Mouse (Mus musculus): ENCODE data around the gene Sept14.

DNA sequence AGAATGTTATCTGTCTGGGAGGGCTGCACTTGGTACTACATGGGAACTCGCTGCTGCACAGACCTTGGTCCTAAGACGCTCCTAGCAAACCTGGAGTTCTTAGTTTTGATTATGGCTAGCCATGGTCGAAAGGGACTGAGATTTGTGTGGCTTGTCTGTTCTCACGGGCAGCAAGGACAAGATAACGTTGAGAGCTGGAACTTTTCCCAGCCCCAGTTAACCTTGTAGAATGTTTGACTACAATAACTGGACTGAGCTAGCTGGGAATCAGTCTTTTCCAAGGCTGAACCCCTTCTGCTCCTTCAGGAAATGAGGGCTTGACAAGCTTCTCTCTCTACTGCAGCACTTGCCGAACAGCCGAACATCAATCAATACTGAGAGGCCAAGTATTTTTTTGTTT lies 20.7 kb downstream of the Sept14 start:
- TF ChIP-seq CTCF (conservative IDR thresholded peaks at IDR 0.05; ENCODE audit: low read length) (no peak), NANOG (IDR thresholded peaks at IDR 0.05; ENCODE audit: borderline replicate concordance, low read length) (no peak)
